Mouse (Mus musculus) WW6 (cell line): ENCODE data around the gene Nos1ap.

ENCODE experiments used
- DNase-seq: peaks from one replicate; pipeline ENCODE4 v3.0.0-alpha.2; 2013; ENCODE audit warnings: low read depth, low spot score

The Nos1ap gene

DNA sequence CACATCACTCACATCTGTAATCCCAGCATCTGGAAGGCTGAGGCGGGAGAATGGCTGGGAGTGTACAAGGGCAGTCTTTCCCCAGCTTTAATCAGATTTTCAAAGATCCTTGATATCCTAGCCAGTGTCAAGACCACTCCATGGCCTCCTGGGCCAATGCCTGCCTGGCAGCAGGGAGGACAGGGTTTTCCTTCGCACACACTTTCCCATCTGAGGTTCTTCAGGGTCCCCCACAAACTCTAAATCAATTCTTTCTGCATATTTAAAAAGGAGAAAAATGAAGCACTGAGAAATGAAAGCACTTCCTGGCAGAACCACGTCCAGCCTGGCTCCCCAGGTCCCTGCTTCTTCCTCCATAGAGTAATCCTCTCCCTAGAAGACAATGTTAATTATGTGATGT, 225.9 kb downstream of the Nos1ap start:
- DNase-seq: no peak

DNA sequence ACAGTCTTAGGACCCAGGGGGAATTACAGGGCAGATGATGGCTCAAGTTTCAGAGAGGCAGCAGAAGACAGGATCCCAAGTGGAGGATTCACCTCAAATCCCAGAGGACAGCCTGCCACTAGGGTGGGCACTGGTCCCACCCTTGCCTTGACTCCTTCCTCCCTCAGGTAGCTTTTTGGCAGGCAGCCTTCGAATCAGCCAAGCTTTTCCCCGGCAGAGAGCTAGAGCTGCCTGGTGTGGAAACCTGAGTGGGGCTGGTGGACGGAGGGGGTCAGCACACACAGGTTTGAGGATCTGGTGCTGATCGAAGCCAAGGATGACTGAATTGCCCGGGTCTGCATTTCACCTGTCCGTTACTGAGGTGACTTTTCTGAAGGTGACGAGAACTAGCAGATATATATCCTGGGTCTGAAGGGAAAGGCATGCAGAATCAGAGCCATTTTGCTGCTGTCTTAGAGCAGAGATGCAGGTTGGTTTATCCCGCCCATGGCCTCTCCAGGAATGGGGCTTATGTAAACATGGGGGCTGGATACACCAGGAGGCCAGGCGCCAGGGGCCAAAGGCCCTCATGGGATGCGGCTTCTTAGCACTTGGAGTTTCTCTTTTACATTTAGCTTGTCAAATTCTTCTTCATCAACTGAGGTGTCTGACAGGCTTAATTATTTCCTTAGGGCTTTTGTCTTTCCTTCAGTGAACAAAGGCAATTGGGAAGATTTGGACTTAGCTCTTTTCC, 229.3 kb downstream of the Nos1ap start:
- no peak for DNase-seq

DNA sequence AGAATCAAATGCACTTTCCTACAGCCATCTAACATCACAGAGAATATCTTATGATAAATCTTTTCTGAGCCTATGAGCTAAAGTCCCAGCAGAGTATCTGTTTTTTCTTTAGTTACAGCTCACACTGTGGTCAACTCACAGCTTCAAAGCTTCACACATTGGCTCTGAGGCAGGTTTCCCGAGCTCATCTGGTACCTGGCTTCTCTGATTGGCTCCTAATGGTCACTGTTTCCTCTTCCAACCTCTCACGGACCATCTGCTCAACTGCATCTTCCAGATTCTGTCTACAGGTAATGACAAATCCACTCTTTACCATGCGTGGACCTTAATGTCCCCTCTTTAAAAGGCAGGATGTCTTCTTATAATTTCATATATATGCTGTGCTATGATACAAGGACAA, 236.3 kb downstream of the Nos1ap start:
- DNase-seq: no peak

DNA sequence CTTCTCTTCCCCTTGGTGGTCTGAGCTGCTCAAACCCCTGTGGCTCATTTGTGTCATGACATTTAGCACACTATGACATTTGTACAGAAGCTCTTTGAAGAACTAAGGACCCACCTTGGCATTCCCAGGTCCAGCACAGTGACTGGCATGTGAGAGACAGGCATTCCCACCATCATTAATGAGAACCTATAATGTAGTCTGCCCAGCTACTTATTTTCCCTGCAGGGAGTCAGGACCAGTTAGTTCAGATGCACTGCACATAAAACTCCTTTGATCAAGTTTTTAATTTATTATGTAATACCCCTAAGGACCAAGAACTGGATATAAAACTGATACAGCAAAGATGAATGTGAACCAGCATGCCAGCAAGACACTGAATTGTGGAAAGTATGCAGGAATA, 238.6 kb downstream of the Nos1ap start:
- no peak for DNase-seq

DNA sequence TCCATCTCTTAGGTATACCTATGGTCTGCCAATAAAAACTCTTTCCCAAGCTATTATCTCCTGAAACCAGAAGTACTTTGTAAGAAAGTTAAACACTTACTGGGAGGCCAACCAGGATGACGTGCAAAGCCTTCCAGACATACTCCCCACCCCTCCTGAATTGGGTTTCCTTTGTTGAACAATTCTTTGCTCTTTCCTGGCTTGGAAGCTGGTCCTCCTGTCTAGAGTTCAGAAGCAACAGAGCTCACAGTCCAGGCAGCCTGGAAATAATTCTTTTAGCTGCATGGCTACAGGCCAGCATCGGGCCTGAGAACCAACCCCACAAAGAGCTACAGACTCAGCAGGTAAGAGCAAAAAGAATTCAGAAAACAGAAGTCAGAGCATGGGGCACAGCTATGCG, 243.4 kb downstream of the Nos1ap start:
- no peak for DNase-seq

DNA sequence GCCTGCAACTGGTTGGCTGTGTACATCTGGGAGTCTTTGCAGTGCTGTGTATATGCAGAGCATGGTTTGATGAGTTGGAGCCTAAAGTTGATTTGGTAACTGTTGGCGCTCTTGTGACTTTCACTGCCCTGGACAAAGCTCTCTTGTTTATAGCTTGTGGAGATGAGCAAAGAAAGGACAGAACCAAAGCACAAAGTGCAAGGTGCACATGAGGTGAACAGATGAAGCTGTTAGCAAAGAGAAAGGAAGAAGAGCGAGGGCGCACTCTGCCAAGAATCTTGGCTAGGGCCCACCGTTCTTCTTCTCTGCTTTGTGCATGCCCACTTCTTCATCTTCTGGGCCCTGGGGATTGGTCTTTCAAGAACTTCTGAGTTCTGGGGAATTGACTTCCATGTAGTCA, 245.8 kb downstream of the Nos1ap start:
- DNase-seq: no peak

DNA sequence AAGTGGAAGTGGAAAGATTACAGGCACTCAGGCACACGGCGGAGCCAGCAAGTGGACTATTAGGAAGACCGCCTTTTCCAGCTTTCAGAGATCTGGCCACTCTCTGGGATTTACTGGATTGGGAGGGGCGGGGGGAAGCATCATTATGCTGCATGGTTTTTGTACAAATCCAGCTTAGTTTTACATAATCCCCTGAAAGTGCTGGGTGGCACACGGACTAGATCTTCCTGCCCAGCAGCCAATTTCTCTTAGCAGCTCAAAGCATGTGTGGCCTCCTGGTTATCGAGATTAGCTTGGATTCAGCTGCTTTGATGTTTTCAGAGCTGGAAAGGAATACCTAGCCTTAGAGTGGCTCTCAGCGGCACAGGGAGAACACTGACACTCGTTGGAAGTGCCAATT, 246.6 kb downstream of the Nos1ap start:
- no peak for DNase-seq

DNA sequence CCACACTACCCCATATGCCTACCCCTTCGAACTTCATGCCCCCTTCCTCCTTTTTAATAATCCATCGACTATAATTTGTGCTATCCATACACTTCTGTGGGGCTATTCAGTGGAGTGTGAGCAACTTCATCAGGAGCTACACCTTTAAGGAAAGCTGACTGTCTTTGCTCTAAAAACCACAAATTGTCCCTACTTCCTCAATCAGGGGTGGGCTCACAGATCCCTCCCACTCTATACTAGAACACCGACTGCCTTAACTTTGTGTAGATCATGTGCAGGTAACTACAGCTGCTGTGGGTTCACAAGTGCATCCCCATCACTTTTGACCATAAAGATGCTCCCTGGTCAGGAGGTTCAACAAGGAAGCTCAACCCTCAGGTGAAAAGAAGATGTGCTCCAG, 249.7 kb downstream of the Nos1ap start:
- DNase-seq: no peak

DNA sequence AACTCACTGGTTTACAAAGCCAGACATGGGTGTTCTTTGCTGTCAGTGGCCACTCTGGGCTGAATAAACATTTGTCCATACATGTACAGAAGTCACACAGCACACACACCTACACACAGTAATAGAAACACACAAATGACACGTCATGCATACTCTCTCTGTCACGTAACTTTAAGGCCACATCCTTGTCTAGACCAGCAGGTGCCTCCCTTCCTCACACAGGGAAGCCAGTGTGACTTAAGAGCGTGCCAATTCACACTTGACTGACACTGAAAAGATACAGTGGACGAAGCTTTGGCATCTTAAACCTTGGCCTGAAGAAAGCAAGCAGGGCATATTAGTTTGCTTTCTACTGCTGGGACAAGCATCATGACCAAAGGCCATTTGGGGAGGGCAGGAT, 256.9 kb downstream of the Nos1ap start:
- DNase-seq: no peak

DNA sequence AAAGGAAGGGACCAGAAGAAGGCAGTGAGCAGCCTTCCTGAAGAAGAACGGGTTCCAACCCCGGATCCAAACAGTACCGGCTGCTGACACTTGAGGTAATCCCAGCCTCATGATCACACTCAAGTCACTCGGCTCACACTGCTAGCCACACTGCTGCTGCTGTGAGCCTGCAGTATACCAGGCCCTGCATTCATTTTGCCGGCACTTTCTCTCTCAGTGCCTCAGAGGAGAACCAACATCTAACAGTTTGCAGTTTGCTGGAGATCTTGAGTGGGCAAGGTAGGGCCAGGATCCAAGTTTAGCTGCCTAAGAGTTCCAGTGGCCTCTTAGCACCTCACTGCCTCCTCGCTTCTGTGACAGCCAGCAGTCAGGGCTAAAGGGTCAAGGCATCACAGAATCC, 257.7 kb downstream of the Nos1ap start:
- DNase-seq: no peak

DNA sequence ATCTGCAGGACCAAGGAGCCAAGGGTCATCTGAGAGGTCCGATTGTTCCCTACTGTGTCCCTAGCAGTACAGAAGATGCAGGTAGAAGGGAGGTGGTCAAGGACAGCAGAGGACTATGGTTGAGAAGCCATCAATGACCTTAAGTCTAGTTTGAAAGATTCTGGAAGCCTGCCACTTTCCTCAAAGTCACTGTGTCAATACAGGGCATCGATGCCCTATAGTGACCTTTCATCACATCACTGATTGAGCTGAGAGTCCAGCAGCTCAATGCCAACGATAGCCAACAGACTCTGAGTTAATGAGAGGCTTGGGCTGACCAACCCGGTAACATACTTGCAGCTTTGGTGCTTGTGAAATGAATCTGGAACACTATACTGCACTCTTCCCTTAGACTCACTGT, 264.4 kb downstream of the Nos1ap start:
- DNase-seq: no peak

DNA sequence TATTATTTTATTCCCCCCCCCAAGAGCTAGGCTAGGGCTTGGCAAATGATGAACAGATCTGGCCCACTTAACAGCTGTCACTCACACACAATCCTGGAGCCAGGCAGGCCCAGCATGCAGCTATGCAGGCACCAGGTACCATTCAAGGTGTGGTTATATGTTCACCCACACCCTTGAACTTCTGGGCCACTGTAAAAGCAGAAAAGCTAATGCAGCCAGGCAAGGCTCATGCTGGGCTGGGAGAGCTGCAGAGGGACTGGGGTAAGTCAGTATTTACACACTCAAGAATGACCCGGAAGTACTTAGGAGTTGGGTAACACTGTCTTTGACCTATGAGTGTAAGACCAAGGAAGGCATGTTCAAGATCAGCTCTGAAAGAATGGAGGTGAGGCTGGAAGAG, 265.3 kb downstream of the Nos1ap start:
- no peak for DNase-seq

DNA sequence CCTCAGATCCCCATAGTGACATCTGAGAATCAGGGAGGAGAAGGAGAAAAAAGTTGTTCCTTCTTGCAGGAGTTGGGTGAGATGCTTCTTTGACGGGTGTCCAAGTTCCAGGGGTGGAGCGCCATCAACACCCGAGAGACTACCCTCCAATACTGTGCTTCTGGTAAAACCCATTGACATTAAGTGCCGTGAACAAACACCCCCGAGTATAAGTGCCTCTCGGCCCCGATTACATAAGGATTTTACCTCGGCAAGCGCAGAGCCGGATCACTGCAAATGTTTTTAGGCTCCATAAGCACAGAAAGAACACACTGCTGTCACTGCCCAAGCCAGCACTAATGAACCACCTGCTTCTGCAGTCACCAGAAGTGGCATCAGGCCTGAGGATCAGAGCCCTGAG, 266.7 kb downstream of the Nos1ap start:
- DNase-seq: no peak

DNA sequence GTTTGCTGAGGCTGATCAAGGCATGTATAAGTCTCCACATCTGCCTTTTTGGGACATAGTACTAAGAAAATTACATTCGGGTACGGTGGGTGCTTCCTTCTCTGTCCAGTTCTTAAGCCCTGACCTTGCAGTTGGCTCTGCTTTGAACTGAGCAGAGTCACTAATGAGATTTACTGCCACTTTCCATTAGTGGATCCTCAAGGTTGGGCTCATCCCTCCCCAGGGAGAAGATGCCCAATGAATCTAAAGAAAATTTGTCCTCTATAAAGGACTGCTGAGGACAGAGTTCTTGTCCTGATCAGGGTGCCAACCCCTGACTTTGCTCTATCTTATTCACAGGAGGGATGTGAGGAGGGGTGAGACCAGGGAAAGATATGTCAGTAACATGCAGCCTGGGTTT, 267.6 kb downstream of the Nos1ap start:
- no peak for DNase-seq

DNA sequence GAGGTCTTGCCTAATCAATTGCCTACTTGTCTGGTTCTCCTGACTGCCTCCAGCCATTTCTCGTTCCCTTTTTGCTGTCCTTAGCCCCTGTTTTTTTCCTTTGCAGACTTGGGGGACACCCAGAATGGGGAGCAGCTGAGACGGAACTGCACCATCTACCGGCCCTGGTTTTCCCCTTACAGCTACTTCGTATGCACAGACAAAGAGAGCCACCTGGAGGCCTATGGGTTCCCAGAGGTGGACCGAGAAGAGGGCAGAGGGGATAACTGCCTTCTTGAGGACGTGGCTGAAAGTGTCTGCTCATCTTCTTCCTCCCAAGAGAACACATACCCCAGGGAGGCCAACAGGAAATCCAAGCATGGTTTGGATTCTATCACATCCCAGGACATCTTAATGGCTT, 278.2 kb downstream of the Nos1ap start:
- DNase-seq: no peak

DNA sequence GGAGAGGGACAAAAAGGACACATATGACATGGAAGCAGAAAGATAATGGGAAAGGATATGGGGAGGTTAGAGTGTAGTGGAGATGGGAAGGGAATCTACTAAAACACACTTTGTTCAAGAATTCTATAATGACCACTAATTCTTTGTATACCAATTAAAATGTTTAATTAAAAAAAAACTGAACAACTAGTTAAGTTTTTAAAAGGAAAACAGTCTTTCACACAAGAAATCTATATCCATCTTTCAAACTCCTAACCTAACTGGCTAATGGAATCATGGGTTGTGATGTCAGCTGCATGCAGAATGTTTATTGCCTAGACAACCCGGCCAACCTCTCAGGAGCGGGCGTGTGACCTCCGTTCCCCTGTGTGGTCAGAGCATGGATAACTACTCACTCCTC, 281.2 kb downstream of the Nos1ap start, which contains the start of gene Spata46:
Gene Spata46 (plus strand): TSS at position 301 of the 400 bp plus-strand sequence.
- no peak for DNase-seq

DNA sequence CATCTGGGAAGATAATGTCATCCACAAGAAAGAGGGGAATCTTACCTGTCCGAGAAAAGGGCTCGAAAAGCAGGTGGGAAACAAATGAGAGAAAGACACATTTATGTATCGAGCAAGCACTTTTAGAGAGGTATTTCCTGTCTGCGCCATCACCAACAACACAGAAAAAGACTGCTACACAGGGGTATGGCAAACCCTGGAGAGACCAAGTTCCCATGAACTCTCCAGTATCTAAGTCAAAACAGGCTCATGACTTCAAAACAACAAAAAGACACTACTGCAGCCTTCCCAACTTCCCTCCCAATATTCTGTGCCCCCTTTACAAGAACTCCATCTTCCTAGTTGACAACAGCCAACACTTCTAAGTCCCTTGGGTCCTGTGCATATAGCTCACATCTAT, 283.4 kb downstream of the Nos1ap start, which contains the start of gene Gm7694:
Gene Gm7694 (minus strand): TSS at position 101 of the 400 bp plus-strand sequence.
- no peak for DNase-seq

DNA sequence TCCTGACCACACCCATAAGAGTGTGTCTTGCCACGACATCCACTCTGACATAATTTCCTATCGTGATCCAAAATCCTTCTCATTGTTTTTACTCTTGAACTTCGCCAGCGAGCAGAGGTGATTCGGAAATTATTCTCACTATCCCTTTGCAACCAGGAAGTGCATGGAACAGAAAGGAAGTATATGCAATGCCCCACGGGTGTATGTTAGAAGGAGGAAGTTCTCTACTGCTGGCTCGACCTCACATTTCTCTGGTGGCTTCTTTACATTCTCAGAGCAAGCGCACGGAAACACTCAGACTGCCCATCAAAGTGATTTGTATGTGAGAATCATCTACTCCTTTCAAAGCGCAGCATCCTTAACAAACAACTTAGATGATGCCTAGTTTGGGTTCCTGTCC, 284.7 kb downstream of the Nos1ap start:
- DNase-seq: no peak

DNA sequence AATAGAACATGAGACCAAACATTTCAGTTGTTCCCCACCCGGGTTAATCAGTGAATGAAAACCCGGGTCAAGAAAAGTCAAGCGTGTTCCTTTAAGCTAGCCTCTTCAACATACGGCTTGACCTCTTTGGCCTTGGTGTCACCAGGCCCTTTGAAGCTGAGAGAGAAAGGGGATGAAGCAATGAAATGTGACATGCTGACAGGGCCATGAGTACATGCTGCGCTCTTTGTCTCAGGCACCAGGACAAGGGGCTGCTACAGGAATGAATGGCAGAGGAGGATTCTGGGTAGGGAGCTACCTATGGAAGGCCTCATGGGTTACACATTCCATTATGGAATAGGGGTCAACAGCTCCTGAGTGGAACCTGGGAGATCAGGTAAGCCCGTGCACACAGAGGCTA, 286.6 kb downstream of the Nos1ap start:
- DNase-seq: no peak

DNA sequence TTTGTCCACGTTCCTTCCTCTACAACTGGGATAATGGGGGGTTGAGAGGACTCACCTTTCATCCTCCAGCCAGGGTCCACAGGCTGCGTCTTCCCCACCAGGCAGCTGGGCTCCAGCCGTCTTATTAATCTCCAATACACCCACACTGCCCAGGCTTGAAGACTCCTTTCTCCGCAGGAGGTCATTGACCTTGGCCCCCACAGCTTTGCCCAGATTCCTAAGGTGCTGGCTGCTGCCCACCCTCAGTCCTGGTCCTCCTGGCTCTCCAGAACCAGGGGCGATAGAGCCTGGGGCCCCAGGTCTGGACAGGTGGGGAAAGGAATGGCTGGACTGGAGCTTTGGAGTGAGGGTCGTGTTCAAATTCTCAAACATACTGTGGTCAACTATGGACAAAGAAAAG, 287.2 kb downstream of the Nos1ap start:
- no peak for DNase-seq

DNA sequence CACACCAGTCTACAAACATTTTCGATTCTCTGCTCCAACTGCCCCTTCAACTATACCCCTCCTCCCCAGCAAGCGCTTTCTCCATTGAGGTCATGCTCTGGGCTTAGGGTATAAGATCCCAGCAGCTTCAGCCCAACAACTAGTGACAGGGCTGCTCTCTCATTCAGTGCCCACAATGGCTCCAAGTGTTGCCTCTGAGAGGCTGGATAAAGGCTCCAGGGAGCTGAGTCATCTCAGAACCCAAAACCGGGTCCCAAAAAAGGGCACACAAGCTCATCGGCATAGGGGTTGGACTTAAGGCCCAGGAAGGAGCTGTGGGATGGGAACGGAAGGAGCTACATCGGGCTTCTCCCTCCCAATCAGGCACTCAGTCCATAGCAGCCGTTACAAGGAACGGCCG, 288.0 kb downstream of the Nos1ap start:
- DNase-seq: no peak

DNA sequence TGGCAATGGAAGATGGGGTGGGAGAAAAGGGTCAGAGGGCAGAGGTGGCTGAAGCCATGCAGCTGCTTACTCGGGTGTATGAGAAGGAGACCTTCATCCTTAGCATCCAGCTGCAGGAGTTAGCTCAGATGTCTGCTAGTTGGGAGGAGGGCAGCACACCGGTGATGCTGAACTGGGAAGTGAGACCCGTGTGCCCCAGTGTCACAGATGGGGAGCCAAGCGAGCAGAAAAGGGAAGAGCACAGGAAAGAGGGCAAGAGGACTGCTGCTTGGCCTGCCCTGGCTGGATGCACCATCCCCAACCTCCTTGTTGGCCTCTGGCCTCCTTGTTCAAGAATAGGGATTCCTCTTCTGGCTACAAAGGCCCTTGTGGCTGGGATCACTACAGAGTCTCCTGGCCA, 290.2 kb downstream of the Nos1ap start:
- no peak for DNase-seq

DNA sequence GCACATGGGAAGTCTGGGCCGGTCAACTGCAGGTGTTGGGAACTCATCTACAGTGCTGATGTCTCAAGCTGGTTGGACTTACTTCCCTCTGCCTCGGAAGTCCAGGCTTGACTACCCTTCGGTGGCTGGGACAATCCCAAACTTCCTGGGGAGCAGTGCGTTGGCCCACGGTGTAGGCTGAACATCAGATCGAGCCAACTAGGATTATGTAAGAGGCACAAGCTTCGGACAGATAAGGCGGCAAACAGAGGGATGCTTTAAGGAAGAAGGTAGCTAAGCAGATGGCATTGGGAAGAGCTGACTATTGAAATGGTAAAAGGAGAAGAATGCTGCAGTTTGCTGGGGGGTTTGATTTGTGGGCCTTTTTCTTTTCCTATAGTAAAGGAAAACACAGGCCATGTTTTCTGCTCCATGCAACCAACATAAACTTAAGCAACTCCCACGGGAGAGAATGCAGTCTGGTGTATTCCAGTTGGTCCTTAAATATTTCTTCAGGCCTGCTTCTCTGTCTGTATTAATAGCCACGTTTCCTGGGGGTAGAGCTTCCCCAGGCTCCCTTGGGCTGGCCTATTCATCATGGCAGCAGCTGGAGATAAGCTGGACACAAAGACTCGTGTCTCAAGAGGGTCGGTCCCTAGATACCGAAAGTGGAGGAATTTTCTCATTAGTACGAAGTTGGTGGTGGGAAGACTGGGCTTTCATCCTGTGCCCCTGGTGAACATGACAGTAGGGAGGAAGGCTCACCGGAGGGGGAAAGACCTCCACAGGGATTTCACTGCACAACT, 294.7 kb downstream of the Nos1ap start:
- DNase-seq: no peak
